Mouse (Mus musculus): Measurements from ENCODE around the gene Topbp1. TPM values are rescaled to one million over a fixed set of nuclear protein-coding genes. Genes with fewer than 3 reads are reported as not detected.

Gene Topbp1
- polyA plus RNA-seq, 1 experiment = 32.2 TPM

- no peaks in the 10 kb centered on the region for H3K79me3 ChIP-seq (ENCODE audit: low read depth)
These were observed 78.6 kb downstream of the Topbp1 start for GRCm38 (mm10) chr9:103383576-103383975.

GRCm38 (mm10) chr9:103384141-103384796 lies 79.3 kb downstream of the Topbp1 start:
- Histone ChIP-seq H3K36me3 (ENCODE audit: control insufficient read depth, insufficient read depth) (no peaks in the 10 kb centered on the region), H3K79me2 (ENCODE audit: control insufficient read depth, insufficient read depth) (no peaks in the 10 kb centered on the region), H3K79me3 (ENCODE audit: low read depth) (no peaks in the 10 kb centered on the region), H3ac (ENCODE audit: control insufficient read depth, insufficient read length, low read depth) (no peak overlapping the region), H3K27me3 (ENCODE audit: control insufficient read depth, insufficient read depth, insufficient read length) (no peaks in the 10 kb centered on the region), H3K4me3 (ENCODE audit: insufficient read depth, poor library complexity, severe bottlenecking) (no peak overlapping the region)
- TF ChIP-seq CEBPB (IDR thresholded peaks at IDR 0.05; ENCODE audit: low read depth) (no peak), FOSL1 (IDR thresholded peaks at IDR 0.05; ENCODE audit: insufficient read depth, low read length, poor library complexity, severe bottlenecking) (no peak), MYOD1 (IDR thresholded peaks at IDR 0.05; ENCODE audit: control insufficient read depth, insufficient read length, low read depth) (no peak)

More at GRCm38 (mm10) chr9:103383576-103383975, 78.6 kb downstream of the Topbp1 start:
- TF ChIP-seq FOSL1 (IDR thresholded peaks at IDR 0.05; ENCODE audit: insufficient read depth, low read length, poor library complexity, severe bottlenecking) (no peak), MYOG (IDR thresholded peaks at IDR 0.05; ENCODE audit: control insufficient read depth, extremely low read depth, insufficient read length) (no peak), MAX (IDR thresholded peaks at IDR 0.05) (no peak), MYOD1 (IDR thresholded peaks at IDR 0.05; ENCODE audit: control insufficient read depth, insufficient read length, low read depth) (no peak), USF1 (IDR thresholded peaks at IDR 0.05; ENCODE audit: low read depth) (no peak), CEBPB (IDR thresholded peaks at IDR 0.05; ENCODE audit: low read depth) (no peak), CTCF (IDR thresholded peaks at IDR 0.05; ENCODE audit: control insufficient read depth, insufficient read depth, insufficient read length) (no peak)
- Histone ChIP-seq H3K79me2 (ENCODE audit: control insufficient read depth, insufficient read depth) (no peaks in the 10 kb centered on the region), H3K27me3 (ENCODE audit: control insufficient read depth, insufficient read depth, insufficient read length) (no peaks in the 10 kb centered on the region), H3ac (ENCODE audit: control insufficient read depth, insufficient read length, low read depth) (no peak overlapping the region), H3K4me3 (ENCODE audit: insufficient read depth, poor library complexity, severe bottlenecking) (no peak overlapping the region), H3K36me3 (ENCODE audit: control insufficient read depth, insufficient read depth) (no peaks in the 10 kb centered on the region)

- TF ChIP-seq MYOG (IDR thresholded peaks at IDR 0.05; ENCODE audit: control insufficient read depth, extremely low read depth, insufficient read length) (no peak), CEBPB (IDR thresholded peaks at IDR 0.05; ENCODE audit: low read depth) (no peak), CTCF (IDR thresholded peaks at IDR 0.05; ENCODE audit: control insufficient read depth, insufficient read depth, insufficient read length) (no peak), MYOD1 (IDR thresholded peaks at IDR 0.05; ENCODE audit: control insufficient read depth, insufficient read length, low read depth) (no peak), USF1 (IDR thresholded peaks at IDR 0.05; ENCODE audit: low read depth) (no peak), FOSL1 (IDR thresholded peaks at IDR 0.05; ENCODE audit: insufficient read depth, low read length, poor library complexity, severe bottlenecking) (no peak), MAX (IDR thresholded peaks at IDR 0.05) (no peak)
- H3K27me3 ChIP-seq (ENCODE audit: control insufficient read depth, insufficient read depth, insufficient read length) = no peaks in the 10 kb centered on the region
These were observed 80.6 kb downstream of the Topbp1 start for GRCm38 (mm10) chr9:103385600-103385999.

GRCm38 (mm10) chr9:103386573-103386972 lies 81.6 kb downstream of the Topbp1 start:
- H3K79me3 ChIP-seq (ENCODE audit: low read depth) = no peaks in the 10 kb centered on the region
- no peak overlapping the region for H3K4me3 ChIP-seq (ENCODE audit: insufficient read depth, poor library complexity, severe bottlenecking)
- no peaks in the 10 kb centered on the region for H3K36me3 ChIP-seq (ENCODE audit: control insufficient read depth, insufficient read depth)
- TF ChIP-seq MYOG (IDR thresholded peaks at IDR 0.05; ENCODE audit: control insufficient read depth, extremely low read depth, insufficient read length) (no peak), MYOD1 (IDR thresholded peaks at IDR 0.05; ENCODE audit: control insufficient read depth, insufficient read length, low read depth) (no peak), USF1 (IDR thresholded peaks at IDR 0.05; ENCODE audit: low read depth) (no peak), FOSL1 (IDR thresholded peaks at IDR 0.05; ENCODE audit: insufficient read depth, low read length, poor library complexity, severe bottlenecking) (no peak), CEBPB (IDR thresholded peaks at IDR 0.05; ENCODE audit: low read depth) (no peak), CTCF (IDR thresholded peaks at IDR 0.05; ENCODE audit: control insufficient read depth, insufficient read depth, insufficient read length) (no peak), MAX (IDR thresholded peaks at IDR 0.05) (no peak)
- no peak overlapping the region for H3ac ChIP-seq (ENCODE audit: control insufficient read depth, insufficient read length, low read depth)
- H3K27me3 ChIP-seq (ENCODE audit: control insufficient read depth, insufficient read depth, insufficient read length) = no peaks in the 10 kb centered on the region
- H3K79me2 ChIP-seq (ENCODE audit: control insufficient read depth, insufficient read depth) = no peaks in the 10 kb centered on the region

More at GRCm38 (mm10) chr9:103385600-103385999, 80.6 kb downstream of the Topbp1 start:
- Histone ChIP-seq H3K79me3 (ENCODE audit: low read depth) (no peaks in the 10 kb centered on the region), H3K4me3 (ENCODE audit: insufficient read depth, poor library complexity, severe bottlenecking) (no peak overlapping the region), H3ac (ENCODE audit: control insufficient read depth, insufficient read length, low read depth) (no peak overlapping the region), H3K36me3 (ENCODE audit: control insufficient read depth, insufficient read depth) (no peaks in the 10 kb centered on the region), H3K79me2 (ENCODE audit: control insufficient read depth, insufficient read depth) (no peaks in the 10 kb centered on the region)

GRCm38 (mm10) chr9:103387011-103387653 lies 82.1 kb downstream of the Topbp1 start:
- TF ChIP-seq CEBPB (IDR thresholded peaks at IDR 0.05; ENCODE audit: low read depth) (no peak), MYOD1 (IDR thresholded peaks at IDR 0.05; ENCODE audit: control insufficient read depth, insufficient read length, low read depth) (no peak), MAX (IDR thresholded peaks at IDR 0.05) (no peak), USF1 (IDR thresholded peaks at IDR 0.05; ENCODE audit: low read depth) (no peak), FOSL1 (IDR thresholded peaks at IDR 0.05; ENCODE audit: insufficient read depth, low read length, poor library complexity, severe bottlenecking) (no peak), MYOG (IDR thresholded peaks at IDR 0.05; ENCODE audit: control insufficient read depth, extremely low read depth, insufficient read length) (no peak), CTCF (IDR thresholded peaks at IDR 0.05; ENCODE audit: control insufficient read depth, insufficient read depth, insufficient read length) (no peak)
- Histone ChIP-seq H3K27me3 (ENCODE audit: control insufficient read depth, insufficient read depth, insufficient read length) (no peaks in the 10 kb centered on the region), H3K79me3 (ENCODE audit: low read depth) (no peaks in the 10 kb centered on the region), H3ac (ENCODE audit: control insufficient read depth, insufficient read length, low read depth) (no peak overlapping the region), H3K79me2 (ENCODE audit: control insufficient read depth, insufficient read depth) (no peaks in the 10 kb centered on the region), H3K4me3 (ENCODE audit: insufficient read depth, poor library complexity, severe bottlenecking) (no peak overlapping the region), H3K36me3 (ENCODE audit: control insufficient read depth, insufficient read depth) (no peaks in the 10 kb centered on the region)
